Mouse (Mus musculus) myocyte (in vitro differentiated cells): Measurements from ENCODE around the gene Gm9821.

Experiments used
- CEBPB ChIP-seq: IDR thresholded peaks from 2 replicates; pipeline ENCODE4 v1.6.1; 2011; ENCODE audit warnings: mild to moderate bottlenecking, moderate library complexity; ENCODE audit not compliant: poor library complexity, insufficient read depth, severe bottlenecking
- E2F4 ChIP-seq: IDR thresholded peaks from one replicate; pipeline ENCODE4 v1.6.1; 2011; ENCODE audit warnings: mild to moderate bottlenecking, control low read depth, moderate library complexity; ENCODE audit not compliant: insufficient read depth
- POLR2A ChIP-seq: IDR thresholded peaks from one replicate; pipeline ENCODE4 v1.6.1; 2011; ENCODE audit warnings: low read depth, mild to moderate bottlenecking, control low read depth, moderate library complexity; ENCODE audit not compliant: insufficient read length

GRCm38 (mm10) chr2:91944170-91944950 is 1.1 kb upstream of the Gm9821 start:
- TF ChIP-seq CEBPB (no peak), POLR2A (no peak), E2F4 (no peak)
